Mouse (Mus musculus): ENCODE measurements around the gene C330021F23Rik. TPM values are rescaled to one million over a fixed set of nuclear protein-coding genes. Genes with fewer than 3 reads are reported as not detected.

Gene C330021F23Rik
- polyA plus RNA-seq, 1 experiment, result 0.23 TPM

DNA sequence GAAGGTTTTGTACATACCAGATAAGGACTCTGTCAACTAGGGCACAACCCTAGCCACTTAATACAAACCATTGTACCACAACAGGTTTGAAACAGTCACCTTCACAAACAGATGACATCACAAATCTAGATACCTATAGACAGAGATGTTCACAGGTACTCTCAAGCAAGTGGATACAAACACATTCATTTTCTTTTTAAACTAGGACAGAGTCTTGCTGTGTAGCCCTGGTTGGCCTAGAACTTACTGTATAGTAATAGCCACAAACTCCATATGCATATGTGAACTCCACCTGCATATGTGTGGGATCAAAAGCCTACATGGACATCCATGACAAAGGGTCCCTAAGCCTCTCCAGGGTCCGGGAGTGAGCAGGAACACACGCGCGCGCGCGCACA lies 19.2 kb downstream of the C330021F23Rik start, which contains the start of gene Camsap3:
TSS of gene Camsap3 (plus strand) at position 301 of the 398 bp plus-strand sequence.
- Histone ChIP-seq H3K27ac (ENCODE audit: insufficient read depth, low read length) (no peak within 1 kb of the TSS), H3K4me3 (ENCODE audit: insufficient read depth, low read length) (peak within 1 kb of the TSS; percentile 81), H3K4me1 (ENCODE audit: control insufficient read depth, insufficient read depth, low read length) (no peaks in the 10 kb centered on the region)
- TF ChIP-seq CTCF (IDR thresholded peaks at IDR 0.05; ENCODE audit: extremely low read depth, insufficient read depth, low read length), result no peak
- TF ChIP-seq POLR2A (IDR thresholded peaks at IDR 0.05; ENCODE audit: extremely low read depth, insufficient read depth, low read length), result no peak

- no peak overlapping the region for H3K27ac ChIP-seq (ENCODE audit: insufficient read depth, low read length)
- no peaks in the 10 kb centered on the region for H3K4me1 ChIP-seq (ENCODE audit: control insufficient read depth, insufficient read depth, low read length)
- TF ChIP-seq POLR2A (IDR thresholded peaks at IDR 0.05; ENCODE audit: extremely low read depth, insufficient read depth, low read length), result peak; percentile 70; the same call in 1 of the 2 replicates
- no peak for TF ChIP-seq CTCF (IDR thresholded peaks at IDR 0.05; ENCODE audit: extremely low read depth, insufficient read depth, low read length)
Observed at GRCm38 (mm10) chr8:3587391-3588257, 19.8 kb downstream of the C330021F23Rik start.

DNA sequence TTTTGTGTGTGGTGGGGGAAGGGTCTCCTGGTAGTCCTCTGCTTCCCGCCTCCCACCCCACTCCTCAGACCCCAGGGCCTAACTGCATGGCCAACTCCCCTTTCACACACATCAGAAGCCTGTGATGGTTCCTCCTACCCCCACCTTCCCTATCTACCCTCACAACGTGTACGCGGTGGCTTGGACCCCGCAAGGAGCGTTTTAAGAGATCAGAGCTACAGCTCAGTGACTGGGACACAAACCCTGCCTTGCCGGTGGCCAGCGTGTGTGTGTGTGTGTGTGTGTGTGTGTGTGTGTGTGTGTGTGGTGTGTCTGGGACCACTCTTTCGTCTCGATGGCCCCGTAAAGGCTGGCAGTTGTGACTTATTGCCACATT lies 20.5 kb downstream of the C330021F23Rik start:
- Histone ChIP-seq H3K4me1 (ENCODE audit: control insufficient read depth, insufficient read depth, low read length) (no peaks in the 10 kb centered on the region), H3K4me3 (ENCODE audit: insufficient read depth, low read length) (peak overlapping the region; percentile 81), H3K27ac (ENCODE audit: insufficient read depth, low read length) (no peak overlapping the region)
- no peak for TF ChIP-seq CTCF (IDR thresholded peaks at IDR 0.05; ENCODE audit: extremely low read depth, insufficient read depth, low read length)

More at GRCm38 (mm10) chr8:3587391-3588257, 19.8 kb downstream of the C330021F23Rik start:
- peak overlapping the region; percentile 81 for H3K4me3 ChIP-seq (ENCODE audit: insufficient read depth, low read length)

DNA sequence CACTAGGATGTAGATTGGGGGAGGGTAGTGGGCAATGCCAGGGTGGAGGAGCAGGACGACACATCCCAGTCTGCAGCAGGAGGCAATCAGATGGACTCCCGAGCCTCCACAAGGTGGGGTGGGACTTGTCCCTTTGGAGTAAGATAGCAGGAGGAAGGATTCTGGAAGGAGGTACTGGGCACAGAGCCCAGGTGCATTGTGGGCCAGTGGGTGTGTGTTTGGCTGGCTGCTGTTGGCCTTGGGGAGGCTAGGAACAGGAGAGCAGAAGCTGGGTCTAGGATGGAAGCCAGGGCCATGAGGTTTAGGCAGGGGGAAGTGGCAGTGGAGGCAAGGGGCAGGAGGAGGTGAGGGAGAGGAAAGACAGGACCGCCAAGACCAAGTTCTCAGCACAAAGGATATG lies 25.7 kb downstream of the C330021F23Rik start:
- no peak for TF ChIP-seq POLR2A (IDR thresholded peaks at IDR 0.05; ENCODE audit: extremely low read depth, insufficient read depth, low read length)
- TF ChIP-seq CTCF (IDR thresholded peaks at IDR 0.05; ENCODE audit: extremely low read depth, insufficient read depth, low read length), result no peak
- H3K4me1 ChIP-seq (ENCODE audit: control insufficient read depth, insufficient read depth, low read length), result no peaks in the 10 kb centered on the region

DNA sequence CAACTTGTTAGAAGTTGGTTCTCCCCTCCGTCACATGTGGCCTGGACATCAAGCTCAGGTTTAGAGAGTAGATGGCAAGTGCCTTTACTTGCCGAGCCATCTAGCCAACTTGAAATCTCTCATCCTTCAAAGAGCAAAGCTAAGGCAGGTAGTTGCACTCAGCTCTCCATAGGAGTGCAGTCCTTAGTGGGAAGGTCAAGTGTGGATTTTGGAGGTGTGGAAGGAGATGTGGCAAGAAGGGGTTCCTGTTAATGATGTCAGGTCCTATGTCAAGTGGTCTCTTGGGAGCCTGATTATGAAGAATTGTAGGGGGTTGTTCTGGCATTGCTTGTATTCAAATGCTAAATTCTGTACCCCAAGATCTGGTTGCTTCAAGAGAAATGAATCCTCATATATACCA lies 26.7 kb downstream of the C330021F23Rik start:
- TF ChIP-seq POLR2A (IDR thresholded peaks at IDR 0.05; ENCODE audit: extremely low read depth, insufficient read depth, low read length), result no peak
- TF ChIP-seq CTCF (IDR thresholded peaks at IDR 0.05; ENCODE audit: extremely low read depth, insufficient read depth, low read length), result no peak
- no peak overlapping the region for H3K27ac ChIP-seq (ENCODE audit: insufficient read depth, low read length)

More for the DNA sequence above, 25.7 kb downstream of the C330021F23Rik start:
- Histone ChIP-seq H3K27ac (ENCODE audit: insufficient read depth, low read length) (no peak overlapping the region), H3K4me3 (ENCODE audit: insufficient read depth, low read length) (no peak overlapping the region)

GRCm38 (mm10) chr8:3598054-3598453 lies 30.3 kb downstream of the C330021F23Rik start:
- Histone ChIP-seq H3K4me1 (ENCODE audit: control insufficient read depth, insufficient read depth, low read length) (no peaks in the 10 kb centered on the region), H3K4me3 (ENCODE audit: insufficient read depth, low read length) (no peak overlapping the region), H3K27ac (ENCODE audit: insufficient read depth, low read length) (no peak overlapping the region)
- no peak for TF ChIP-seq CTCF (IDR thresholded peaks at IDR 0.05; ENCODE audit: extremely low read depth, insufficient read depth, low read length)
- TF ChIP-seq POLR2A (IDR thresholded peaks at IDR 0.05; ENCODE audit: extremely low read depth, insufficient read depth, low read length), result no peak

More for the DNA sequence above, 26.7 kb downstream of the C330021F23Rik start:
- Histone ChIP-seq H3K4me3 (ENCODE audit: insufficient read depth, low read length) (no peak overlapping the region), H3K4me1 (ENCODE audit: control insufficient read depth, insufficient read depth, low read length) (no peaks in the 10 kb centered on the region)

GRCm38 (mm10) chr8:3599219-3599618 lies 31.4 kb downstream of the C330021F23Rik start:
- Histone ChIP-seq H3K4me3 (ENCODE audit: insufficient read depth, low read length) (no peak overlapping the region), H3K4me1 (ENCODE audit: control insufficient read depth, insufficient read depth, low read length) (no peaks in the 10 kb centered on the region), H3K27ac (ENCODE audit: insufficient read depth, low read length) (no peak overlapping the region)
- TF ChIP-seq CTCF (IDR thresholded peaks at IDR 0.05; ENCODE audit: extremely low read depth, insufficient read depth, low read length) (no peak), POLR2A (IDR thresholded peaks at IDR 0.05; ENCODE audit: extremely low read depth, insufficient read depth, low read length) (no peak)

DNA sequence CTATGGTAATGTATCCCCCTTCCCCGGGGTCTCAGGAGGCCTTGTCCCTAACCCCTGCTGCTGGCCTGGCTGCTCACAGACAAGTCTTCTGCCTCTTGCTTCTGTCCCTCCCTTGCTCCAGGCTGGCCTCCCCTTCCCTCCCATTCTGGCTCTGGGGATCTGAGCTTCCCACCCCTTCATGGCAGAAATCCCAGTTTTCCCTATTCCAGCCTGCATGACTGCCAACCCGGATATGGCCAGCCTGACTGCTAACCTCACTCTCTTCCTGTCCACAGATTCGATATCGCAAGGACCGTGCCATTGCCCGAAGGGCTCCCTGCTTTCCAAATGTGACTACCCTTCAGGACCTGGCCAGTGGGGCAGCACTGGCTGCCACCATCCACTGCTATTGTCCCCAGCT lies 32.6 kb downstream of the C330021F23Rik start:
- no peak overlapping the region for H3K4me3 ChIP-seq (ENCODE audit: insufficient read depth, low read length)
- no peak overlapping the region for H3K27ac ChIP-seq (ENCODE audit: insufficient read depth, low read length)
- no peaks in the 10 kb centered on the region for H3K4me1 ChIP-seq (ENCODE audit: control insufficient read depth, insufficient read depth, low read length)
- TF ChIP-seq POLR2A (IDR thresholded peaks at IDR 0.05; ENCODE audit: extremely low read depth, insufficient read depth, low read length), result no peak
- TF ChIP-seq CTCF (IDR thresholded peaks at IDR 0.05; ENCODE audit: extremely low read depth, insufficient read depth, low read length), result no peak

DNA sequence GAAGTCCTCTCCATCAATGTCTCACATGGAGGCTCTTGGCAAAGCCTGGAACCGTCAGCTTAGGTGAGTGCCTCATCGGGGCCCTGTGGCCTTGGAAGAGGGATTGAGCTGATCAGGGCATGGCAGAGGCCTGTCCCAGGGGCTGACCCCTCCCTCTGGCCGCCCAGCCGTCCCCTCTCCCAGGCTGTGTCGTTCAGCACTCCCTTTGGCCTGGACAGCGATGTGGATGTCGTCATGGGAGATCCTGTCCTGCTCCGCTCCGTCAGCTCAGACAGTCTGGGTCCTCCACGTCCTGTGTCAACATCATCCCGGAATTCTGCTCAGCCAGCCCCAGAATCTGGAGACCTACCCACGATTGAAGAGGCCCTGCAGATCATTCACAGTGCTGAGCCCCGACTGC lies 35.6 kb downstream of the C330021F23Rik start:
- no peak for TF ChIP-seq POLR2A (IDR thresholded peaks at IDR 0.05; ENCODE audit: extremely low read depth, insufficient read depth, low read length)
- no peak for TF ChIP-seq CTCF (IDR thresholded peaks at IDR 0.05; ENCODE audit: extremely low read depth, insufficient read depth, low read length)
- Histone ChIP-seq H3K4me1 (ENCODE audit: control insufficient read depth, insufficient read depth, low read length) (no peaks in the 10 kb centered on the region), H3K4me3 (ENCODE audit: insufficient read depth, low read length) (no peak overlapping the region), H3K27ac (ENCODE audit: insufficient read depth, low read length) (no peak overlapping the region)

DNA sequence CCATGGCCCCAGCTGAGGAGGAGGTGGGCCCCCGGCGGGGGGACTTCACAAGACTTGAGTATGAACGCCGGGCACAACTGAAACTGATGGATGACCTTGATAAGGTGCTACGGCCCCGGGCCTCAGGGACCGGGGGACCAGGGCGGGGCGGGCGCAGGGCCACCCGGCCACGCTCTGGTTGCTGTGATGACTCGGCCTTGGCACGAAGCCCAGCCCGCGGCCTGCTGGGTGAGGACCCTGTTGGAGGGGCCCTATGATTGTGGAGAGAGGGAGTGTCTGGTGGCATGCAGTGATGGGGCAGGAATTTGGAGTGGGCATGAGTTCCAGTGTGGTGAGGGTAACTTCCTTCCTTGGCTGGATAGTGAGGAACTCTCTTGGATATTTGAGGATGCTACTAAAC lies 38.8 kb downstream of the C330021F23Rik start:
- no peak overlapping the region for H3K27ac ChIP-seq (ENCODE audit: insufficient read depth, low read length)
- TF ChIP-seq POLR2A (IDR thresholded peaks at IDR 0.05; ENCODE audit: extremely low read depth, insufficient read depth, low read length) (no peak), CTCF (IDR thresholded peaks at IDR 0.05; ENCODE audit: extremely low read depth, insufficient read depth, low read length) (no peak)

More for the DNA sequence above, 38.8 kb downstream of the C330021F23Rik start:
- H3K4me1 ChIP-seq (ENCODE audit: control insufficient read depth, insufficient read depth, low read length), result no peaks in the 10 kb centered on the region
- no peak overlapping the region for H3K4me3 ChIP-seq (ENCODE audit: insufficient read depth, low read length)
